Mouse (Mus musculus) midbrain, embryonic 14.5 days (tissue): ENCODE data around the gene Clic6. TPM values are rescaled to one million over a fixed set of nuclear protein-coding genes. Genes with fewer than 3 reads are reported as not detected.

Source experiments
- ATAC-seq: fragments of 200-750 bp; cut with Nextera tagmentation; 2 replicates; pipeline ENCODE4 v1.8.0; 2017; ENCODE audit warnings: moderate number of reproducible peaks, moderate library complexity; ENCODE audit not compliant: low FRiP score, low TSS enrichment
- DNase-seq: peaks from one replicate; pipeline ENCODE4 v3.0.0-alpha.2; 2015
- H3K27ac ChIP-seq: fragments of 300-500 bp; sonication (generic); replicated peaks from 2 replicates; pipeline ENCODE4 v1.5.1; 2014; ENCODE audit warnings: mild to moderate bottlenecking, low read depth, low read length, moderate library complexity
- H3K27me3 ChIP-seq: fragments of 300-500 bp; sonication (generic); 2 replicates; pipeline ENCODE4 v1.6.1; 2014; ENCODE audit warnings: low read length, control low read depth, mixed read lengths; ENCODE audit not compliant: control insufficient read depth, insufficient read depth
- H3K36me3 ChIP-seq: fragments of 300-500 bp; sonication (generic); 2 replicates; pipeline ENCODE4 v1.6.1; 2014; ENCODE audit warnings: low read length, control low read depth; ENCODE audit not compliant: control insufficient read depth, insufficient read depth
- H3K4me1 ChIP-seq: fragments of 300-500 bp; sonication (generic); 2 replicates; pipeline ENCODE4 v1.6.1; 2014; ENCODE audit warnings: mild to moderate bottlenecking, antibody characterized with exemption, low read length, control low read depth; ENCODE audit not compliant: control insufficient read depth, insufficient read depth
- H3K4me2 ChIP-seq: fragments of 300-500 bp; sonication (generic); 2 replicates; pipeline ENCODE4 v1.6.1; 2014; ENCODE audit warnings: mild to moderate bottlenecking, low read length, moderate library complexity
- H3K4me3 ChIP-seq: fragments of 300-500 bp; sonication (generic); replicated peaks from 2 replicates; pipeline ENCODE4 v1.5.1; 2014; ENCODE audit warnings: low read depth, low read length
- H3K9ac ChIP-seq: fragments of 300-500 bp; sonication (generic); replicated peaks from 2 replicates; pipeline ENCODE4 v1.6.1; 2014; ENCODE audit warnings: mild to moderate bottlenecking, low read length, moderate library complexity
- H3K9me3 ChIP-seq: fragments of 300-500 bp; sonication (generic); 2 replicates; pipeline ENCODE4 v1.6.1; 2016; ENCODE audit warnings: low read length, control low read depth, mixed read lengths; ENCODE audit not compliant: control insufficient read depth
- WGBS: fragments of 180-500 bp; shearing (Covaris S2); extraction: QIAGEN DNeasy Blood & Tissue Kit; methylation state at CpG from one replicate; pipeline ENCODE4 v1.1.7; 2014; 5-methylcytosine and 5-hydroxymethylcytosine counted together
- polyA plus RNA-seq: library from polyadenylated mRNA; unstranded; fragments of >200 nt; fragmentation: Nextera tagmentation; extraction: Ambion mirVana; gene quantifications from 2 replicates; pipeline ENCODE4 v1.2.1, GENCODE M21; 2014

Clic6 gene
- polyA plus RNA-seq, 1 experiment from 2014 or later, result 0.91 TPM

DNA sequence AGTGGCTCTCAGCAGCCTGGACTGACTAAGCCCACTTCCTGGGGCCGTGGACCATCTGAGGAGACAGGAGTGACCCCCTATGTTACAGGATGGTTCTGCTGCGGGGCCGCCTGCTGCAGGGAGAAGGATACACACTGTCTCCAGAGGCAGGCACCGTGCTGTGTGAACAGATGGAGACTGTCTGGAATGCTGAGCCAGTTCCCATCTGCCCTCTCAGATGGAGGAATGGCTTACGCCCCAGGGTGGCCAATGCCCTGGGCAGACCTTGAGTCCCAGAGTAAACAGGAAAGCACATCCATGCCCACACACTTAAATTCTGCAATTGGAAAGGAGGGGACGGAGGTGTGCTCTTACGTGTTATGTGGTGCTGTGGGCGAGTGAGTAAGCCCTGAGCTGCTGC is 35.2 kb upstream of the Clic6 start:
- Histone ChIP-seq H3K27ac (no peak overlapping the region), H3K27me3 (no peaks in the 10 kb centered on the region), H3K4me2 (no peak overlapping the region), H3K4me1 (no peaks in the 10 kb centered on the region), H3K36me3 (peaks cover 8% of the 10 kb centered on the region; the same call in 1 of the 2 replicates), H3K9ac (no peak overlapping the region), H3K4me3 (no peak overlapping the region), H3K9me3 (no peaks in the 10 kb centered on the region)
- ATAC-seq (no peak), DNase-seq (no peak)
- WGBS, result 86% methylated on average over 8 of the region's 8 CpGs

GRCm38 (mm10) chr16:92451516-92452072 is 33.9 kb upstream of the Clic6 start:
- no peak overlapping the region; the same call in 1 of the 2 replicates for H3K27ac ChIP-seq
- no peak for DNase-seq
- H3K4me1 ChIP-seq, result no peaks in the 10 kb centered on the region

DNA sequence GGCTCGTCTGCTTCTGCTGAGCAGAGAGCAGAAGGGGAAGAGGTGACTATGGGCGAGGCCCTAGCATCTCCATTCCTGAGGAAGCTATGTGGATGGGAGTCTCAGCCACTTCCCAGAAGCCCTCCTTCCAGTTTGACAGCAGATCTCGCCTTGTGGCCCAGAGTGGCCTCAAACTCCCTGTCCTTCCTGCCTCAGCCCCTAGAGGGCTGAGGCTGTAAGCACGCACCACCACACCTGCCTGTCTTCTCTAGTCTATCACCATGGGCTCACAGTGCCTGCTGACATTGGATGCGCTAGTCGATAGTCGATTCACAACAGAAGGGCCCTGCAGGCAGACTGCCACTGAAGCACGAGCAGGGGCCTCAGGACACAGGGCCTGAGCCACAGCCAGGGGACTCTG is 32.9 kb upstream of the Clic6 start:
- 60% methylated on average over 8 of the region's 8 CpGs for WGBS
- ATAC-seq, result no peak

More at GRCm38 (mm10) chr16:92451516-92452072, 33.9 kb upstream of the Clic6 start:
- no peak for ATAC-seq
- Histone ChIP-seq H3K4me2 (no peak overlapping the region), H3K27me3 (no peaks in the 10 kb centered on the region), H3K4me3 (no peak overlapping the region), H3K9me3 (no peaks in the 10 kb centered on the region), H3K36me3 (peaks cover 8% of the 10 kb centered on the region; the same call in 1 of the 2 replicates), H3K9ac (no peak overlapping the region)
- 81% methylated on average over 17 of the region's 17 CpGs for WGBS

DNA sequence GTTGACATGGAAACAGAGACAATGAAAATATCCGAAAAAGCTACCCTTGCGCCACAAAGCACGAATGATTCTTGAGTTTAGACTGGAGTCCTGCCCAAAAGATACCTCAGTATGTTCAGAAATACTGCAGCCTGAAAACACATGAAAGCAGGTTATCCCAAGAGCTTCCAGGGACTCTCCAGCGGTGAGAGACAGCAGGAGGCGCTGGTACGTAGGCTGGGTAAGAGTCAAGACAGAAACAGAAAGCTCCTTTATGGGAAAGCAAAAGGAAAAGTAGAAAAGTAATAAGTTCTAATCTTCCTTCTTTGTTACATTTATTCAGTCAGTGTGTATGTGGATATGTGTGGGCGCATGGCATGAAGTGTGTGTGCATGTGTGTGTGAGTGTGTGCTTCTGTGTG is 31.5 kb upstream of the Clic6 start:
- Histone ChIP-seq H3K27ac (no peak overlapping the region), H3K4me3 (no peak overlapping the region), H3K9ac (no peak overlapping the region), H3K4me2 (no peak overlapping the region), H3K4me1 (no peaks in the 10 kb centered on the region), H3K27me3 (no peaks in the 10 kb centered on the region), H3K9me3 (no peaks in the 10 kb centered on the region), H3K36me3 (peaks cover 8% of the 10 kb centered on the region; the same call in 1 of the 2 replicates)
- DNase-seq (no peak), ATAC-seq (no peak)
- WGBS, result 92% methylated on average over 7 of the region's 7 CpGs

More for the DNA sequence above, 32.9 kb upstream of the Clic6 start:
- Histone ChIP-seq H3K9ac (no peak overlapping the region), H3K27me3 (no peaks in the 10 kb centered on the region), H3K9me3 (no peaks in the 10 kb centered on the region), H3K4me1 (no peaks in the 10 kb centered on the region), H3K36me3 (peaks cover 8% of the 10 kb centered on the region; the same call in 1 of the 2 replicates), H3K4me2 (no peak overlapping the region), H3K27ac (no peak overlapping the region), H3K4me3 (no peak overlapping the region)
- DNase-seq, result no peak

DNA sequence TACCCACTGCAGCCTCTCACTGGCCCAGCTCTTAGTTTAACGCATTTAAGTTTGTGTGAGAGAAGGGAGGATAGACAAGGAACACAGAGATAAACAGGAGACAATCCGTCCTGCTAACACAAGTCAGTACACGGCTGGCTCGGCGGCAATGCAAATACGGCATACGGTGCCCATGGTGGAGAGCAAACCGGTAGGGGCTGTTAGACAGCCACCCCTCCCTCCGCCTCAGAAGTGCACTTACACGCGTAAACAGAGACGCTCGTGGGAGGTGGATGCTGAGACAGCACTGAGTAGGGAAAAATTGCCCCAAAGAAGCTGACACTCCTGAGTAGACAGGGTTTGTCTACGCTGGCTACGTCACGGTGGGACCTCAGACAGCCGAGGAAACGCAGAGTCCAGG is 31.0 kb upstream of the Clic6 start:
- no peaks in the 10 kb centered on the region for H3K9me3 ChIP-seq
- 93% methylated on average over 18 of the region's 18 CpGs for WGBS
- no peak overlapping the region for H3K4me3 ChIP-seq
- no peak overlapping the region for H3K4me2 ChIP-seq
- H3K27ac ChIP-seq, result no peak overlapping the region
- ATAC-seq (no peak), DNase-seq (no peak)
- peaks cover 8% of the 10 kb centered on the region; the same call in 1 of the 2 replicates for H3K36me3 ChIP-seq
- no peaks in the 10 kb centered on the region for H3K4me1 ChIP-seq
- no peak overlapping the region for H3K9ac ChIP-seq
- H3K27me3 ChIP-seq, result no peaks in the 10 kb centered on the region

DNA sequence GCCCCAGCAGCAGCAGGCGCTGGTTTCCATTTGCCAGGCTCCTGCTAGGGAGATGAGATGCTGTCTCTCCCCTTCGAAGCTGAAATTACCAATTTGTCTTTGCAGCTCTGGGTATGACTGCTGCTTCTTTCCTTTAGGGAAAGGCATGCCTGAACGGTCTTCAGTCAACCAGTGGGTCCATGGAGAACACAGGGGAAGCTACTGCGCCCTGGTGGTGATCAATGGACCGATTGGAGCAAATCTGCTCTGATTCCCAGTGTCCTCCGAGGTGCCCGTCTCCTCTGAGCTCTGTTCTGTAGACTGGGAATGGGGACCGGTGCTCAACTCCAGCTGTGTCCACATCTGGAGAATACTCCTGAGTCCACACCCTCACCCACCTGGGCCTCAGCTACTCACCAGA is 30.0 kb upstream of the Clic6 start:
- Histone ChIP-seq H3K4me3 (no peak overlapping the region), H3K4me1 (no peaks in the 10 kb centered on the region), H3K4me2 (no peak overlapping the region), H3K9me3 (no peaks in the 10 kb centered on the region), H3K27ac (no peak overlapping the region), H3K27me3 (no peaks in the 10 kb centered on the region), H3K9ac (no peak overlapping the region), H3K36me3 (peaks cover 8% of the 10 kb centered on the region; the same call in 1 of the 2 replicates)
- DNase-seq, result no peak
- no peak for ATAC-seq
- WGBS, result 54% methylated on average over 8 of the region's 8 CpGs

DNA sequence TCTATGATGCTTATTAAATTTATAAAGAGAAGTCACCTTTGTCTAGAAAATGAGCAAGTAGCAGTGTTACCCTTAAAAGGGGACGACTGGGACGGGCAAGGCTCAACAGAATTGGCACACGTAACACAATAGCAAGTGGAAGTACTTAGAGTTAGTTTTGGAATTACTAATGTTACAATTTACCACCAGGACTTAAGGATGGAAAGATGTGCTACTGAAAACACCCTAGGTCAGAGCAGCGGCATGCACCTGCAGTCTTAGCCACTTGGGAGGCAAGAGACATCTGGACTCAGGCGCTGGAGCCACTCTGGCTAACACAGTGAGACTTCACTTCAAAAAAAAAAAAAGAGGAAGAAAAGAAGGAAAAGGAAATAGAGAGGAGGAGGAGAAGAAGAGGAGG is 29.6 kb upstream of the Clic6 start:
- no peak for DNase-seq
- no peaks in the 10 kb centered on the region for H3K4me1 ChIP-seq
- H3K27ac ChIP-seq, result no peak overlapping the region
- peaks cover 8% of the 10 kb centered on the region; the same call in 1 of the 2 replicates for H3K36me3 ChIP-seq
- no peak overlapping the region for H3K4me3 ChIP-seq
- H3K9me3 ChIP-seq, result no peaks in the 10 kb centered on the region
- H3K27me3 ChIP-seq, result no peaks in the 10 kb centered on the region
- 93% methylated on average over 5 of the region's 5 CpGs for WGBS
- no peak for ATAC-seq
- no peak overlapping the region for H3K9ac ChIP-seq
- no peak overlapping the region for H3K4me2 ChIP-seq

DNA sequence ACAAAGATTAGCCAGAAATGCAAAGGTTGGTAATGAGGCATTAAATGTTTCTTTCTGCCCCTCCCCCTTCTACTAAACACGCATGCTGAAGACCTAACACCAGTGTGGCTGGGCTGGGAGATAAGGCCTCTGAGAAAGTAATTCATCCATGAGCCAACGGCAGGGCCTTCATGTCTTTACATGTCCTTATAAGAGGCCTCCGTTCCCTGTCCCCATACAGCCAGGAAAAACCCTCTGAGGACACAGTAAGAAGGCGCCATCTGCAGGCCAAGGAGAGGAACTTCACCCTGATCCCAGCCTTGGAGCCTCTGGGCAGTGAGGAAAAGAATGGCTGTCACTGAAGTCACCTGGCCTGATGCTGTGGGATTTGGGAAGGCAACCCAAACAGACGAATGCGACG is 27.9 kb upstream of the Clic6 start:
- WGBS, result 21% methylated on average over 7 of the region's 7 CpGs

GRCm38 (mm10) chr16:92461412-92461811 is 24.1 kb upstream of the Clic6 start:
- H3K4me1 ChIP-seq, result peaks cover 15% of the 10 kb centered on the region
- no peak overlapping the region for H3K9ac ChIP-seq
- H3K27me3 ChIP-seq, result no peaks in the 10 kb centered on the region
- no peak overlapping the region for H3K4me3 ChIP-seq
- no peak overlapping the region for H3K27ac ChIP-seq
- no peaks in the 10 kb centered on the region for H3K9me3 ChIP-seq
- 73% methylated on average over 6 of the region's 6 CpGs for WGBS
- no peak overlapping the region for H3K4me2 ChIP-seq
- ATAC-seq, result no peak
- H3K36me3 ChIP-seq, result no peaks in the 10 kb centered on the region
- no peak for DNase-seq

More for the DNA sequence above, 27.9 kb upstream of the Clic6 start:
- Histone ChIP-seq H3K9ac (no peak overlapping the region), H3K27me3 (no peaks in the 10 kb centered on the region), H3K4me3 (no peak overlapping the region), H3K4me1 (no peaks in the 10 kb centered on the region), H3K36me3 (0 out of 2 replicates have a peak, but pooled peaks cover 3% of the 10 kb centered on the region), H3K9me3 (no peaks in the 10 kb centered on the region), H3K27ac (no peak overlapping the region), H3K4me2 (no peak overlapping the region)
- DNase-seq (peak; percentile 90), ATAC-seq (peak; percentile 43; the same call in 1 of the 2 replicates)
